Mouse (Mus musculus) liver, embryonic 14.5 days (tissue): ENCODE measurements around the gene Ikbkg. TPM values are rescaled to one million over a fixed set of nuclear protein-coding genes. Genes with fewer than 3 reads are reported as not detected.

ENCODE experiments used
- ATAC-seq: fragments of 200-750 bp; cut with Nextera tagmentation; 2 replicates; pipeline ENCODE4 v1.8.0; 2017; ENCODE audit warnings: moderate number of reproducible peaks, mild to moderate bottlenecking, moderate library complexity; ENCODE audit not compliant: insufficient read depth
- DNase-seq, 3 experiments: peaks; one replicate each; pipeline ENCODE4 v3.0.0-alpha.2; 2012 to 2013; ENCODE audit warnings: low read depth in 3 of 3, low spot score in 3 of 3
- H3K27ac ChIP-seq: fragments of 300-500 bp; sonication (generic); 2 replicates; pipeline ENCODE4 v1.5.1; 2014; ENCODE audit warnings: moderate library complexity, mild to moderate bottlenecking, control low read depth, inconsistent platforms
- H3K27me3 ChIP-seq: fragments of 300-500 bp; sonication (generic); 2 replicates; pipeline ENCODE4 v1.6.1; 2014; ENCODE audit warnings: mild to moderate bottlenecking, low read length, moderate library complexity; ENCODE audit not compliant: control insufficient read depth, insufficient read depth
- H3K36me3 ChIP-seq: fragments of 300-500 bp; sonication (generic); replicated peaks from 2 replicates; pipeline ENCODE4 v1.6.1; 2014; ENCODE audit warnings: low read depth; ENCODE audit not compliant: control insufficient read depth, insufficient read depth
- H3K4me1 ChIP-seq, 2 experiments: fragments of 200-500 bp in 1 of 2; fragments of 300-500 bp in 1 of 2; sonication (generic) in 1 of 2; replicated peaks; 2 replicates each; pipeline ENCODE4 v1.6.1; 2012 to 2014; ENCODE audit warnings: antibody characterized with exemption in 1 of 2, inconsistent platforms in 1 of 2, low read length in 1 of 2; ENCODE audit not compliant: control insufficient read depth in 2 of 2, insufficient read depth in 2 of 2
- H3K4me2 ChIP-seq: fragments of 300-500 bp; sonication (generic); 2 replicates; pipeline ENCODE4 v1.6.1; 2014; ENCODE audit warnings: low read depth, mild to moderate bottlenecking, control low read depth, moderate library complexity
- H3K4me3 ChIP-seq, 2 experiments: fragments of 200-500 bp in 1 of 2; fragments of 300-500 bp in 1 of 2; sonication (generic) in 1 of 2; 2 replicates each; pipeline ENCODE4 v1.5.1; 2012 to 2014; ENCODE audit warnings: low read depth in 2 of 2, low read length in 2 of 2, mild to moderate bottlenecking in 2 of 2, control low read depth in 1 of 2, inconsistent platforms in 1 of 2, moderate library complexity in 1 of 2; ENCODE audit not compliant: insufficient read depth in 1 of 2
- H3K9ac ChIP-seq: fragments of 300-500 bp; sonication (generic); replicated peaks from 2 replicates; pipeline ENCODE4 v1.6.1; 2014; ENCODE audit warnings: mild to moderate bottlenecking, control low read depth, moderate library complexity
- H3K9me3 ChIP-seq: fragments of 300-500 bp; sonication (generic); 2 replicates; pipeline ENCODE4 v1.6.1; 2016; ENCODE audit warnings: low read length, mixed read lengths; ENCODE audit not compliant: control insufficient read depth
- CTCF ChIP-seq: IDR thresholded peaks from 2 replicates; pipeline ENCODE4 v1.5.1; 2016; ENCODE audit warnings: antibody characterized with exemption, low read depth, control low read depth
- EP300 ChIP-seq: IDR thresholded peaks from 2 replicates; pipeline ENCODE4 v1.6.1; 2016; ENCODE audit warnings: antibody characterized with exemption, low read depth
- WGBS: fragments of 180-500 bp; shearing (Covaris S2); extraction: QIAGEN DNeasy Blood & Tissue Kit; methylation state at CpG from one replicate; pipeline ENCODE4 v1.1.7; 2014; ENCODE audit not compliant: insufficient replicate concordance; 5-methylcytosine and 5-hydroxymethylcytosine counted together
- polyA plus RNA-seq, 2 experiments: library from polyadenylated mRNA; depleted of rRNA in 1 of 2; stranded (reverse) in 1 of 2; unstranded in 1 of 2; fragments of >200 nt; fragmentation: Nextera tagmentation in 1 of 2; extraction: Ambion mirVana in 1 of 2; gene quantifications; 2 replicates each; pipeline versions ENCODE4 v1.2.1 to v1.2.3; 2012 to 2014

Ikbkg gene
- polyA plus RNA-seq, 2 experiments = 13.2 to 18.5 TPM

- H3K9me3 ChIP-seq = no peaks in the 10 kb centered on the region
- DNase-seq (peak; percentile 78), ATAC-seq (peak; percentile 73)
- 38% methylated on average over 4 of the region's 4 CpGs for WGBS
- peak overlapping the region; percentile 83 for H3K4me2 ChIP-seq
- peak overlapping the region; percentile 72 for H3K9ac ChIP-seq
- no peaks in the 10 kb centered on the region for H3K27me3 ChIP-seq
- TF ChIP-seq CTCF (no peak), EP300 (peak; percentile 33; the same call in 1 of the 2 replicates)
- H3K27ac ChIP-seq = peak overlapping the region; percentile 90
- H3K4me3 ChIP-seq = peak overlapping the region; percentile 53 to 77
- H3K36me3 ChIP-seq = no peaks in the 10 kb centered on the region; the same call in 1 of the 2 replicates
- H3K4me1 ChIP-seq = peaks cover 17 to 40% of the 10 kb centered on the region in 2 experiments
These were observed 32.1 kb downstream of the Ikbkg start for GRCm38 (mm10) chrX:74425195-74425594.

- Histone ChIP-seq H3K4me1 (peaks cover 19 to 40% of the 10 kb centered on the region in 2 experiments), H3K4me3 (peak overlapping the region; percentile 53 to 59; a peak in 3 of 4 replicates), H3K9ac (peak overlapping the region; percentile 69), H3K27ac (peak overlapping the region; percentile 90), H3K4me2 (peak overlapping the region; percentile 83), H3K27me3 (no peaks in the 10 kb centered on the region), H3K36me3 (no peaks in the 10 kb centered on the region; the same call in 1 of the 2 replicates), H3K9me3 (no peaks in the 10 kb centered on the region)
- ATAC-seq = no peak
- WGBS = 26% methylated on average over 1 of the region's 1 CpGs
- TF ChIP-seq CTCF = no peak
- no peak for TF ChIP-seq EP300
- no peak for DNase-seq
These were observed 33.2 kb downstream of the Ikbkg start for GRCm38 (mm10) chrX:74426256-74426655.

- Histone ChIP-seq H3K4me3 (peak overlapping the region; percentile 32 to 72), H3K9me3 (no peaks in the 10 kb centered on the region)
- ATAC-seq = no peak
These were observed 34.0 kb downstream of the Ikbkg start for GRCm38 (mm10) chrX:74427116-74427515.

GRCm38 (mm10) chrX:74428146-74428825, 35.2 kb downstream of the Ikbkg start:
- Histone ChIP-seq H3K36me3 (peaks cover 4% of the 10 kb centered on the region), H3K27me3 (no peaks in the 10 kb centered on the region), H3K4me1 (peaks cover 19 to 40% of the 10 kb centered on the region in 2 experiments), H3K27ac (peak overlapping the region; percentile 47), H3K9ac (peak overlapping the region; percentile 66), H3K9me3 (no peaks in the 10 kb centered on the region), H3K4me2 (peak overlapping the region; percentile 83), H3K4me3 (peak overlapping the region; percentile 72 to 99)
- ATAC-seq (peak; percentile 18), DNase-seq (no peak)
- no peak for TF ChIP-seq EP300
- no peak for TF ChIP-seq CTCF
- 20% methylated on average over 35 of the region's 35 CpGs for WGBS

More at GRCm38 (mm10) chrX:74427116-74427515, 34.0 kb downstream of the Ikbkg start:
- H3K27me3 ChIP-seq = no peaks in the 10 kb centered on the region
- H3K9ac ChIP-seq = no peak overlapping the region
- DNase-seq = no peak
- TF ChIP-seq CTCF (no peak), EP300 (no peak)
- H3K36me3 ChIP-seq = no peaks in the 10 kb centered on the region; the same call in 1 of the 2 replicates
- peak overlapping the region; percentile 90 for H3K27ac ChIP-seq
- peak overlapping the region; percentile 83 for H3K4me2 ChIP-seq
- 82% methylated on average over 3 of the region's 3 CpGs for WGBS
- H3K4me1 ChIP-seq = peaks cover 19 to 40% of the 10 kb centered on the region in 2 experiments

GRCm38 (mm10) chrX:74428826-74429276, 35.8 kb downstream of the Ikbkg start, which contains the start of gene G6pdx:
Gene G6pdx, minus strand, starts transcription at chrX:74429194.
- ATAC-seq = peak; percentile 75
- 15% methylated on average over 25 of the region's 25 CpGs for WGBS
- Histone ChIP-seq H3K9ac (peak within 1 kb of the TSS; percentile 73), H3K4me1 (peaks cover 19 to 37% of the 10 kb centered on the region in 2 experiments), H3K4me3 (peak within 1 kb of the TSS; percentile 72 to 99), H3K27me3 (no peaks in the 10 kb centered on the region), H3K4me2 (peak within 1 kb of the TSS; percentile 83), H3K27ac (peak within 1 kb of the TSS; percentile 88), H3K9me3 (no peaks in the 10 kb centered on the region), H3K36me3 (peaks cover 5% of the 10 kb centered on the region)
- peak; percentile 58 for TF ChIP-seq CTCF
- TF ChIP-seq EP300 = no peak
- peak; percentile 76 to 82 (median 80) for DNase-seq
